Mouse (Mus musculus) midbrain, embryonic 16.5 days (tissue): ENCODE measurements around the gene Olfr39. TPM values are rescaled to one million over a fixed set of nuclear protein-coding genes. Genes with fewer than 3 reads are reported as not detected.
"Not testable (repeated sequence)": the region's sequence is repeated elsewhere in the genome, so short reads cannot be mapped to it uniquely, and the experiment has no call there.

Experiments used
- ATAC-seq: fragments of 200-750 bp; cut with Nextera tagmentation; 2 replicates; pipeline ENCODE4 v1.8.0; 2017; ENCODE audit warnings: moderate TSS enrichment
- H3K27ac ChIP-seq: fragments of 300-500 bp; sonication (generic); 2 replicates; pipeline ENCODE4 v1.5.1; 2014; ENCODE audit warnings: mild to moderate bottlenecking, low read length, mixed read lengths
- H3K27me3 ChIP-seq: fragments of 300-500 bp; sonication (generic); 2 replicates; pipeline ENCODE4 v1.6.1; 2014; ENCODE audit warnings: low read depth, low read length, mixed read lengths; ENCODE audit not compliant: control insufficient read depth, insufficient read depth
- H3K36me3 ChIP-seq: fragments of 300-500 bp; sonication (generic); 2 replicates; pipeline ENCODE4 v1.6.1; 2014; ENCODE audit warnings: mild to moderate bottlenecking, low read length, moderate library complexity, mixed read lengths; ENCODE audit not compliant: control insufficient read depth, insufficient read depth
- H3K4me1 ChIP-seq: fragments of 300-500 bp; sonication (generic); 2 replicates; pipeline ENCODE4 v1.6.1; 2014; ENCODE audit warnings: mild to moderate bottlenecking, low read length, mixed read lengths; ENCODE audit not compliant: control insufficient read depth, insufficient read depth
- H3K4me2 ChIP-seq: fragments of 300-500 bp; sonication (generic); 2 replicates; pipeline ENCODE4 v1.6.1; 2014; ENCODE audit warnings: mild to moderate bottlenecking, low read length, mixed read lengths
- H3K4me3 ChIP-seq: fragments of 300-500 bp; sonication (generic); 2 replicates; pipeline ENCODE4 v1.5.1; 2014; ENCODE audit warnings: low read depth, mild to moderate bottlenecking, low read length, moderate library complexity, mixed read lengths
- H3K9ac ChIP-seq: fragments of 300-500 bp; sonication (generic); 2 replicates; pipeline ENCODE4 v1.6.1; 2014; ENCODE audit warnings: low read depth, low read length, mixed read lengths
- H3K9me3 ChIP-seq: fragments of 300-500 bp; sonication (generic); replicated peaks from 2 replicates; pipeline ENCODE4 v1.6.1; 2014; ENCODE audit warnings: mild to moderate bottlenecking, low read length, mixed read lengths; ENCODE audit not compliant: control insufficient read depth, poor library complexity, severe bottlenecking
- WGBS: fragments of 180-500 bp; shearing (Covaris S2); extraction: QIAGEN DNeasy Blood & Tissue Kit; methylation state at CpG from one replicate; pipeline ENCODE4 v1.1.7; 2014; 5-methylcytosine and 5-hydroxymethylcytosine counted together
- polyA plus RNA-seq: library from polyadenylated mRNA; unstranded; fragments of >200 nt; fragmentation: Nextera tagmentation; extraction: Ambion mirVana; gene quantifications from 2 replicates; pipeline ENCODE4 v1.2.1, GENCODE M21; 2015

Olfr39 gene
- not detected in 2 replicates for polyA plus RNA-seq

- Histone ChIP-seq H3K36me3 (no peaks in the 10 kb centered on the region), H3K27ac (no peak within 1 kb of the TSS), H3K9me3 (no peaks in the 10 kb centered on the region), H3K4me3 (no peak within 1 kb of the TSS), H3K27me3 (no peaks in the 10 kb centered on the region), H3K4me2 (no peak within 1 kb of the TSS), H3K9ac (no peak within 1 kb of the TSS), H3K4me1 (no peaks in the 10 kb centered on the region)
- ATAC-seq, result no peak
- WGBS, result 81% methylated on average over 1 of the region's 1 CpGs
Measured at GRCm38 (mm10) chr9:20282051-20282450, at the start of gene Olfr39. Olfr39 (plus strand) TSS chr9:20282351.

DNA sequence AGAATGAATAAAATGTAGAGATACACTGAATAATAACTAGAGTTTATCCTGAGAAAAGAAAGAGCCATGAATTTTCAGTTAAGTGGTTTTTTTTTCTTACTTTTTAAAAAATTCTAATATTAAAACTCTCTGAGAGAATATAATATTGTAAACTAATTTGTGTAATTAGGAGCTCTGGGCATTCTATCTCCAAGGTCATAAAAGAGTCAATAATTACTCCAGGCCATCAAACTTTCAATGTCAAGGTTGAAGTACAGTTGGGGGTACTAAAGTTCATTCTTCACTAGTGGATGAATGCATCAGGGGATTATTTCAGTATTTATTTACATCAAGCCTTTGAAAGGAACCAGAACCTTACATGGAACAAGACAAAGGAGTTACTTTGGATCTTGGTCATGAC, 45.3 kb upstream of the Olfr39 start, which contains the start of gene Olfr872:
TSS of gene Olfr872 (plus strand) at position 301 of the 400 bp plus-strand sequence.
- Histone ChIP-seq H3K4me3 (no peak within 1 kb of the TSS), H3K4me1 (no peaks in the 10 kb centered on the region), H3K36me3 (no peaks in the 10 kb centered on the region), H3K27me3 (no peaks in the 10 kb centered on the region), H3K4me2 (no peak within 1 kb of the TSS), H3K9ac (no peak within 1 kb of the TSS), H3K9me3 (no peaks in the 10 kb centered on the region), H3K27ac (no peak within 1 kb of the TSS)
- no peak for ATAC-seq

GRCm38 (mm10) chr9:20237378-20237777, 44.8 kb upstream of the Olfr39 start:
- Histone ChIP-seq H3K9me3 (no peaks in the 10 kb centered on the region), H3K27ac (no peak overlapping the region), H3K4me2 (no peak overlapping the region), H3K4me3 (no peak overlapping the region), H3K4me1 (no peaks in the 10 kb centered on the region), H3K27me3 (no peaks in the 10 kb centered on the region), H3K36me3 (no peaks in the 10 kb centered on the region), H3K9ac (no peak overlapping the region)
- 74% methylated on average over 2 of the region's 2 CpGs for WGBS
- no peak for ATAC-seq

DNA sequence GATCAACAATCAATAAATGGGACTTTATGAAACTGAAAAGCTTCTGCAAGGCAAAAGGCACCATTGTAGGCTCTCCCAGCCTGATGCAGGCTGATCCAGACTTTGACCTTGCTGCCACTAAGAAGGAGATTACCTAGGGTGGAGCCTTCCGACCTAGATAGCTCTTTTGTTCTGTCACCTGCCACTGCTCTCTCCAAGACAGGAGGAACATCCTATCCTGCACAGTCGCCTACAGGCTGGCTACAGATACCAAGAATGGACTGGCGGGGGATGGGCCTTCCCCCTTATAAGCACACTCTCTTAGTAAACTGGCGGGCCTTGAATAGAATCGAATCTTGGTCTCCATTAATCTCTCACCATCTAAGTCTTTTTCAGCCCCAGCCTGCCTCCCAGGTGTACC, 13.4 kb downstream of the Olfr39 start:
- not testable (repeated sequence) for H3K36me3 ChIP-seq, H3K9ac ChIP-seq, H3K9me3 ChIP-seq, H3K4me1 ChIP-seq, H3K4me2 ChIP-seq, H3K27ac ChIP-seq, H3K4me3 ChIP-seq, H3K27me3 ChIP-seq, ATAC-seq
- WGBS, result 71% methylated on average over 5 of the region's 5 CpGs

DNA sequence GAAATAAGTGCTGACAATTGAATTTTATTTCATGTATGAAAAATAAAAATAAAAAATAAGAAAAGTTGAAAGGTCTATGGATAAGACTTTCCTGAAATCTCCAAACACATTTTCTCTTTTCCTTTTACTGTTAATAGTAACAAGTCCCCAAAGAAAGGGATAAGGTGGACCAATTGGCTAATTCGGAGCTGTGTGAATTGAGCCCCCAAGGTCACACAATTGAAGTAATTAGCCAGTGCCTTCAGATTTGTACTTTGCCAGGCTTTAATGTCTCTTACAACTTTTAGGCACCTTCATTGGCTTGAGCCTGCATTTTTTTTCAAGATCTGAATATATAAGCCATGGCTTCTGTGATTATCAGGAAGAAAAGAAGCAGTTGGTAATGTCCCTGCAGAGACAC, 16.1 kb downstream of the Olfr39 start, which contains the start of gene Olfr873:
TSS of gene Olfr873 (plus strand) at position 301 of the 400 bp plus-strand sequence.
- Histone ChIP-seq H3K36me3 (no peaks in the 10 kb centered on the region), H3K4me1 (no peaks in the 10 kb centered on the region), H3K9me3 (no peaks in the 10 kb centered on the region), H3K27me3 (no peaks in the 10 kb centered on the region), H3K27ac (no peak within 1 kb of the TSS), H3K9ac (no peak within 1 kb of the TSS), H3K4me2 (no peak within 1 kb of the TSS), H3K4me3 (no peak within 1 kb of the TSS)
- no peak for ATAC-seq
- WGBS, result 82% methylated on average over 1 of the region's 1 CpGs

GRCm38 (mm10) chr9:20335994-20336393, 53.8 kb downstream of the Olfr39 start, which contains the start of gene Olfr18:
Olfr18 (minus strand) TSS chr9:20336094.
- no peaks in the 10 kb centered on the region for H3K27me3 ChIP-seq
- no peak within 1 kb of the TSS for H3K4me3 ChIP-seq
- no peaks in the 10 kb centered on the region for H3K4me1 ChIP-seq
- H3K4me2 ChIP-seq, result no peak within 1 kb of the TSS
- H3K27ac ChIP-seq, result no peak within 1 kb of the TSS
- H3K9ac ChIP-seq, result no peak within 1 kb of the TSS
- ATAC-seq, result no peak
- H3K9me3 ChIP-seq, result no peaks in the 10 kb centered on the region
- H3K36me3 ChIP-seq, result no peaks in the 10 kb centered on the region

Other genes with a start within 250 kb of the Olfr39 start
- gene Olfr867, start 224.8 kb upstream of the Olfr39 start, polyA plus RNA-seq, result not detected in 2 replicates
- gene Olfr868, start 183.7 kb upstream of the Olfr39 start, polyA plus RNA-seq, result not detected in 2 replicates
- not detected in 2 replicates for gene Olfr869, start 153.3 kb upstream of the Olfr39 start, polyA plus RNA-seq
- gene Olfr870, start 108.3 kb upstream of the Olfr39 start, polyA plus RNA-seq, result not detected in 2 replicates
- not detected in 2 replicates for gene Olfr871, start 70.1 kb upstream of the Olfr39 start, polyA plus RNA-seq
- gene Olfr872, start 45.2 kb upstream of the Olfr39 start, polyA plus RNA-seq, result not detected in 2 replicates
- not detected in 2 replicates for gene Olfr873, start 16.2 kb downstream of the Olfr39 start, polyA plus RNA-seq
- 0.16 TPM in 1 of 2 replicates, not detected in the other for gene Olfr18, start 53.7 kb downstream of the Olfr39 start, polyA plus RNA-seq
- gene Zfp560, start 102.8 kb downstream of the Olfr39 start, polyA plus RNA-seq, result 37.3 and 38.5 TPM in 2 replicates
- gene Zfp26, start 177.8 kb downstream of the Olfr39 start, polyA plus RNA-seq, result 13.5 and 16.7 TPM in 2 replicates
- 33.2 and 35.0 TPM in 2 replicates for gene Zfp426, start 210.4 kb downstream of the Olfr39 start, polyA plus RNA-seq
- 109 and 135 TPM in 2 replicates for gene Zfp266, start 239.1 kb downstream of the Olfr39 start, polyA plus RNA-seq